Mouse (Mus musculus) limb, embryonic 14.5 days (tissue): ENCODE results near the gene Emc3. TPM values are rescaled to one million over a fixed set of nuclear protein-coding genes. Genes with fewer than 3 reads are reported as not detected.
A peak's percentile ranks its signal among the peaks of the same experiment; 100 is the strongest.

Experiments used
- ATAC-seq: fragments of 200-750 bp; cut with Nextera tagmentation; 2 replicates; pipeline ENCODE4 v1.8.0; 2017; ENCODE audit warnings: low read depth, moderate number of reproducible peaks, moderate TSS enrichment; ENCODE audit not compliant: low FRiP score
- DNase-seq: peaks from one replicate; pipeline ENCODE4 v3.0.0-alpha.2; 2015; ENCODE audit warnings: low spot score
- H3K27ac ChIP-seq: fragments of 300-500 bp; sonication (generic); replicated peaks from 2 replicates; pipeline ENCODE4 v1.5.1; 2014; ENCODE audit warnings: low read depth, mild to moderate bottlenecking, low read length, moderate library complexity, mixed read lengths
- H3K27me3 ChIP-seq: fragments of 300-500 bp; sonication (generic); 2 replicates; pipeline ENCODE4 v1.6.1; 2014; ENCODE audit warnings: low read length, mixed read lengths; ENCODE audit not compliant: control insufficient read depth, insufficient read depth
- H3K36me3 ChIP-seq: fragments of 300-500 bp; sonication (generic); 2 replicates; pipeline ENCODE4 v1.6.1; 2014; ENCODE audit warnings: mild to moderate bottlenecking, low read length, moderate library complexity, mixed read lengths; ENCODE audit not compliant: control insufficient read depth, insufficient read depth
- H3K4me1 ChIP-seq: fragments of 300-500 bp; sonication (generic); 2 replicates; pipeline ENCODE4 v1.6.1; 2014; ENCODE audit warnings: antibody characterized with exemption, low read length, mixed read lengths; ENCODE audit not compliant: control insufficient read depth, insufficient read depth
- H3K4me2 ChIP-seq: fragments of 300-500 bp; sonication (generic); replicated peaks from 2 replicates; pipeline ENCODE4 v1.6.1; 2014; ENCODE audit warnings: low read depth, mild to moderate bottlenecking, low read length, moderate library complexity; ENCODE audit not compliant: severe bottlenecking
- H3K4me3 ChIP-seq: fragments of 300-500 bp; sonication (generic); replicated peaks from 2 replicates; pipeline ENCODE4 v1.5.1; 2014; ENCODE audit warnings: low read length
- H3K9ac ChIP-seq: fragments of 300-500 bp; sonication (generic); 2 replicates; pipeline ENCODE4 v1.6.1; 2014; ENCODE audit warnings: mild to moderate bottlenecking, low read depth, low read length, moderate library complexity; ENCODE audit not compliant: severe bottlenecking
- H3K9me3 ChIP-seq: fragments of 300-500 bp; sonication (generic); 2 replicates; pipeline ENCODE4 v1.6.1; 2016; ENCODE audit warnings: low read length; ENCODE audit not compliant: control insufficient read depth
- POLR2A ChIP-seq: fragments of 200-500 bp; IDR thresholded peaks from 2 replicates; pipeline ENCODE4 v1.8.0; 2012; ENCODE audit warnings: inconsistent platforms, mild to moderate bottlenecking, moderate library complexity, borderline replicate concordance; ENCODE audit not compliant: insufficient read depth, insufficient read length; ENCODE audit errors: extremely low read depth
- WGBS: fragments of 180-500 bp; shearing (Covaris S2); extraction: QIAGEN DNeasy Blood & Tissue Kit; methylation state at CpG from one replicate; pipeline ENCODE4 v1.1.7; 2014; 5-methylcytosine and 5-hydroxymethylcytosine counted together
- polyA plus RNA-seq, 2 experiments: library from polyadenylated mRNA; depleted of rRNA in 1 of 2; stranded (reverse) in 1 of 2; unstranded in 1 of 2; fragments of >200 nt; fragmentation: Nextera tagmentation in 1 of 2; extraction: Ambion mirVana in 1 of 2; gene quantifications; 2 replicates each; pipeline versions ENCODE4 v1.2.1 to v1.2.3; 2012 to 2014

Emc3 gene
- polyA plus RNA-seq, 2 experiments = 58.0 to 96.3 TPM

DNA sequence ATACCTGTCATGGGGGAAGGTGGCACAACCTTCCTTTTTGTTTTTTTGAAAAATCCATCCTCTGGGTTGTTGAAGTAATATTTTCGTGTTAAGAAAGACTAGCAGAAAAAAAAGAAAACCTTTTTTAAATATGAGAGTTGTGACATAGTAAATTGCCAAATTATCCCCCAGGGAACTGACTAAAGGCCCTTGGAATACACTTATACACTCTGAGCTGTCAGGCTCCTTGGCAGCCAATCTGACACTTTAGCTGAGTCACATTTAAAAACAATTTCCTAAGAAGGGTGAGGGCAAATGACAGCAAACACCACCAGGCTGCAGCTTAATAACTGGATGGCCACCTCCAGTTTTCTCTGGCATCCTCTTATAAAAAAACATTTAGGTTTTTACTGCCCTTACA, 9.1 kb downstream of the Emc3 start:
- WGBS = 87% methylated on average over 1 of the region's 1 CpGs
- Histone ChIP-seq H3K4me1 (no peaks in the 10 kb centered on the region), H3K27ac (no peak overlapping the region), H3K36me3 (peaks cover 71% of the 10 kb centered on the region), H3K9ac (no peak overlapping the region), H3K27me3 (no peaks in the 10 kb centered on the region), H3K4me3 (no peak overlapping the region), H3K9me3 (no peaks in the 10 kb centered on the region), H3K4me2 (no peak overlapping the region)
- TF ChIP-seq POLR2A = no peak
- no peak for DNase-seq
- ATAC-seq = no peak

DNA sequence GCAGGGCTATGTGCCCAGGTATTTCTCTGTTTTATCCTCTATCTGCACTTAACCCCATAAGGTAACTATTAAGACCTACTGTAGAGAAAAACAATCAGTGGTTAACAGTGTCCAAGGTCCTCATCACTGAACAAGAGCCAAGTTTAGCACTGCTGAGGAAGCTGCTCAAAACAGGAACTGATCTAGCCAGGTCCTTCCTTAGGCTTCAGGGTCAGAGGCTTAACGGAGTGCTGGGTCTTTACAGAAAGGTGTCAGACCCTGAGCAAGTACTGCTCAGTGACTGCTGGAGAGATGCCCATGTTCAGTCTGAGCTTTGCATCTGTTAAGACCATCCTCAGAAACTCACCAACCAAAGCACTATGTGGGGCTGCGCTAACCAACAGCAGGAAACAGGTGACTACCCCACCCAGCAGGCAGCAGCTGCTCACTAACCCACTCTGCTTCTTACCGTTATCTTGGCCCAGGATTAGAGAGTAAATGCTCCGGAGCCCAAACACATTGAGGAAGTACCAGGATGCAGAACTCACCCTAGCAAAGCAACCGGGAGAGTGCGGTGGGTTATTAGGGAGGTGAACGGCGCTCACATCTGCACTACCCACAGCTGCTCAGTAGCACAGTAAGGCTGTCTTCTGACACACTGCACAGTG, 13.9 kb downstream of the Emc3 start:
- Histone ChIP-seq H3K9me3 (no peaks in the 10 kb centered on the region), H3K4me1 (no peaks in the 10 kb centered on the region), H3K27ac (no peak overlapping the region), H3K9ac (no peak overlapping the region), H3K4me2 (no peak overlapping the region), H3K36me3 (peaks cover 89% of the 10 kb centered on the region), H3K4me3 (no peak overlapping the region), H3K27me3 (no peaks in the 10 kb centered on the region)
- ATAC-seq = no peak
- DNase-seq = no peak
- WGBS = 91% methylated on average over 8 of the region's 8 CpGs
- no peak for TF ChIP-seq POLR2A

DNA sequence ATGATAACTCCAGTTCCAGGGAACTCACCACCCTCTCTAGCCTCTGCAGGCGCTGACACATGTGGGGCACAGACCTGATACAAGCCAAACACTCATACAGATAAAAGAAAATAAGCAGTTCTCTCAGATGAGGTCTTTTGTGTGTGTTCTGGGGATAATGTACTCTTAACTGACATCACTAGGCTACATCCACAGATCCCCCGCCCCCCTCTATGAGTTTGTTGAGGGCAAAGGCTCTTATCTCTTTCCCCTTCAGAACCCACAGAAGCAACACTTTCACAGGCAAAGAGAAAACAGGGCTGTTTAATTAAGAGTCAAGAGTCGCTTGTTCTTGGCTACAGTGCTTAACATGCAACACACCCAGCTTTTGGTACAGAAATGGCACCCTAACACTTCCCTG, 16.9 kb downstream of the Emc3 start:
- Histone ChIP-seq H3K4me3 (no peak overlapping the region), H3K27me3 (no peaks in the 10 kb centered on the region), H3K4me2 (no peak overlapping the region), H3K36me3 (peaks cover 62% of the 10 kb centered on the region), H3K27ac (no peak overlapping the region), H3K9ac (no peak overlapping the region), H3K9me3 (no peaks in the 10 kb centered on the region), H3K4me1 (no peaks in the 10 kb centered on the region)
- 94% methylated on average over 3 of the region's 3 CpGs for WGBS
- ATAC-seq = no peak
- DNase-seq = no peak
- TF ChIP-seq POLR2A = no peak

DNA sequence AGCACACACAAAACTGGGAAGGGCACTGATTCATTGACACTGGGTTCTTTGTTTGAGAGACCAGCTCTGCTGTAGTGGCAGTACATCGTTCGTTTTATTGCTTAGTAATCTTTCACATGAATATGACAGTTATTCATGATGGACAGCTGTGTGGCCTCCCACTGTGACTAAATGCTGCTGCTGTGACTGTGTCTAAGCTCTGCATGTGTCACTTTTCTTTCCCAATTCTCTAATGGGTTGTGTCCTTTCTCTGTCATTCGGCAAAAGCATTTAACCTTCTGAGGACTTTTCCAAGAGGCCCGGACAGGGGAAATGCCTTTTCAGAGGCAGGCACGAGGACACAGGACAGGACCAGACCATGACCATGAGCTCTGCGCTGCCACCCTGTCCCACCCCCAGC, 17.5 kb downstream of the Emc3 start:
- H3K36me3 ChIP-seq = peaks cover 56% of the 10 kb centered on the region
- ATAC-seq (no peak), DNase-seq (no peak)
- TF ChIP-seq POLR2A = no peak
- H3K4me2 ChIP-seq = no peak overlapping the region
- H3K9me3 ChIP-seq = no peaks in the 10 kb centered on the region
- no peaks in the 10 kb centered on the region for H3K4me1 ChIP-seq
- H3K9ac ChIP-seq = no peak overlapping the region
- no peak overlapping the region for H3K27ac ChIP-seq
- H3K4me3 ChIP-seq = no peak overlapping the region
- no peaks in the 10 kb centered on the region for H3K27me3 ChIP-seq
- WGBS = 90% methylated on average over 6 of the region's 6 CpGs

DNA sequence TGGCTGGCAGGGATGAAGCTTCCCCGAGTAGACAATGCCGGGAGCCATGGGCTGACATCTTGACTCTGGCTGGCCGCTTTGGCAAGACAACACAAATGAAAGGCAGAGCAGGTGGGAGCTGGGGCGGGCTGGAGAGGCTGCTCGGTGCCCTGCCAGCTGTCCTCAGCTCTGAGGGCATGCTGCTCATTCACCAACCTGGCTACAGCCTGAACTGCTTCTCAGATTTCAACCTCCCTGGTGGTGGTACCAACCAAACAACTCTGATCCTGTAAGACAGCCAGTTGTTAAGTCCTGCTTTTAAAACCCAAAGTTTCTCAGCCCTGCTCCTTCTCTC, 22.5 kb downstream of the Emc3 start:
- WGBS = 51% methylated on average over 5 of the region's 5 CpGs
- Histone ChIP-seq H3K36me3 (peaks cover 7% of the 10 kb centered on the region), H3K4me3 (no peak overlapping the region), H3K27ac (no peak overlapping the region), H3K27me3 (no peaks in the 10 kb centered on the region), H3K9me3 (no peaks in the 10 kb centered on the region), H3K4me1 (no peaks in the 10 kb centered on the region), H3K9ac (no peak overlapping the region), H3K4me2 (no peak overlapping the region)
- peak; percentile 79 for ATAC-seq
- TF ChIP-seq POLR2A = no peak
- DNase-seq = peak; percentile 38
